Mouse (Mus musculus) C2C12 (cell line): ENCODE measurements around the gene Klf3. TPM values are rescaled to one million over a fixed set of nuclear protein-coding genes. Genes with fewer than 3 reads are reported as not detected.

Experiments
- H3K27me3 ChIP-seq: one replicate; pipeline ENCODE4 v1.6.1; 2011; ENCODE audit not compliant: control insufficient read depth, insufficient read depth, insufficient read length
- H3K36me3 ChIP-seq: one replicate; pipeline ENCODE4 v1.6.1; 2011; ENCODE audit not compliant: control insufficient read depth, insufficient read depth
- H3K4me3 ChIP-seq: one replicate; pipeline ENCODE4 v1.5.1; 2011; ENCODE audit warnings: mild to moderate bottlenecking, control low read depth; ENCODE audit not compliant: poor library complexity, insufficient read depth, severe bottlenecking
- H3K79me2 ChIP-seq: one replicate; pipeline ENCODE4 v1.6.1; 2011; ENCODE audit not compliant: control insufficient read depth, insufficient read depth
- H3K79me3 ChIP-seq: one replicate; pipeline ENCODE4 v1.6.1; 2011; ENCODE audit warnings: low read depth, control low read depth
- H3ac ChIP-seq: one replicate; pipeline ENCODE3; 2011; ENCODE audit warnings: low read depth; ENCODE audit not compliant: control insufficient read depth, insufficient read length
- CEBPB ChIP-seq: IDR thresholded peaks from one replicate; pipeline ENCODE4 v1.6.1; 2011; ENCODE audit warnings: low read depth, mild to moderate bottlenecking, control low read depth, moderate library complexity
- CTCF ChIP-seq: IDR thresholded peaks from one replicate; pipeline ENCODE4 v1.5.1; 2011; ENCODE audit not compliant: control insufficient read depth, insufficient read depth, insufficient read length
- FOSL1 ChIP-seq: IDR thresholded peaks from one replicate; pipeline ENCODE4 v1.8.0; 2011; ENCODE audit warnings: mild to moderate bottlenecking, low read length; ENCODE audit not compliant: poor library complexity, insufficient read depth, severe bottlenecking
- MAX ChIP-seq: IDR thresholded peaks from one replicate; pipeline ENCODE4 v1.6.1; 2011; ENCODE audit warnings: mild to moderate bottlenecking, control low read depth
- MYOD1 ChIP-seq: IDR thresholded peaks from one replicate; pipeline ENCODE4 v1.6.1; 2011; ENCODE audit warnings: low read depth; ENCODE audit not compliant: control insufficient read depth, insufficient read length
- MYOG ChIP-seq: IDR thresholded peaks from one replicate; pipeline ENCODE4 v1.6.1; 2011; ENCODE audit not compliant: control insufficient read depth, insufficient read length; ENCODE audit errors: extremely low read depth
- USF1 ChIP-seq: IDR thresholded peaks from one replicate; pipeline ENCODE4 v1.6.1; 2011; ENCODE audit warnings: low read depth, mild to moderate bottlenecking, control low read depth, moderate library complexity
- polyA plus RNA-seq: library from polyadenylated mRNA; unstranded; fragments of >200 nt; fragmentation: generic; extraction: Trizol; gene quantifications from one replicate; pipeline ENCODE4 v1.2.1, GENCODE M21; 2012; ENCODE audit warnings: missing spikeins

Klf3 gene
- polyA plus RNA-seq, 1 experiment, result 9.5 TPM

- no peaks in the 10 kb centered on the region for H3K79me3 ChIP-seq
- no peak for TF ChIP-seq CTCF
- no peak for TF ChIP-seq CEBPB
- TF ChIP-seq USF1, result no peak
- TF ChIP-seq MAX, result no peak
- no peak for TF ChIP-seq MYOG
- no peak overlapping the region for H3K4me3 ChIP-seq
- H3K36me3 ChIP-seq, result no peaks in the 10 kb centered on the region
- H3K79me2 ChIP-seq, result no peaks in the 10 kb centered on the region
- H3K27me3 ChIP-seq, result no peaks in the 10 kb centered on the region
- no peak overlapping the region for H3ac ChIP-seq
Measured at GRCm38 (mm10) chr5:64853421-64853820, 50.2 kb downstream of the Klf3 start.

DNA sequence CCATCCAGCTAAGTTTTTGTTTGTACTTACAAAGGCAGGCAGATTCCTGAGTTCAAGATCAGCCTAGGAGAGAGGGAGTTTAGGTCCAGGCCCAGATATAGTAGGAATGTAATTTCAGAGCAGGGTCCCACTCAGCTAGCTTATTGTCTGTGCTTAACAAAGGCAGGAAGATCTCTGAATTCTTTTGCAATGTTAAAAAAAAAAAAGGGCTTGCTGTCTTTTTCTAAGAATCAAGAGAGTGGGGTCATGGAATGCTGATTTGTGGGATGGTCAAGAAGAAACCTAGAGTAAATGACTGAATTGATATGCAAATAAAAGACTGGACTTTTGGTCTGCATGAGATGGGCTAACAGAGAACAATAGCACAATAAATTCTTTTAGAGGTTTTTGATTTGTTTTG, 52.0 kb downstream of the Klf3 start:
- Histone ChIP-seq H3K36me3 (no peaks in the 10 kb centered on the region), H3K79me2 (no peaks in the 10 kb centered on the region), H3ac (no peak overlapping the region), H3K27me3 (no peaks in the 10 kb centered on the region), H3K79me3 (no peaks in the 10 kb centered on the region), H3K4me3 (no peak overlapping the region)
- TF ChIP-seq FOSL1, result no peak
- no peak for TF ChIP-seq USF1
- TF ChIP-seq MAX, result no peak
- TF ChIP-seq MYOD1, result no peak
- TF ChIP-seq MYOG, result no peak
- no peak for TF ChIP-seq CTCF
- TF ChIP-seq CEBPB, result no peak

DNA sequence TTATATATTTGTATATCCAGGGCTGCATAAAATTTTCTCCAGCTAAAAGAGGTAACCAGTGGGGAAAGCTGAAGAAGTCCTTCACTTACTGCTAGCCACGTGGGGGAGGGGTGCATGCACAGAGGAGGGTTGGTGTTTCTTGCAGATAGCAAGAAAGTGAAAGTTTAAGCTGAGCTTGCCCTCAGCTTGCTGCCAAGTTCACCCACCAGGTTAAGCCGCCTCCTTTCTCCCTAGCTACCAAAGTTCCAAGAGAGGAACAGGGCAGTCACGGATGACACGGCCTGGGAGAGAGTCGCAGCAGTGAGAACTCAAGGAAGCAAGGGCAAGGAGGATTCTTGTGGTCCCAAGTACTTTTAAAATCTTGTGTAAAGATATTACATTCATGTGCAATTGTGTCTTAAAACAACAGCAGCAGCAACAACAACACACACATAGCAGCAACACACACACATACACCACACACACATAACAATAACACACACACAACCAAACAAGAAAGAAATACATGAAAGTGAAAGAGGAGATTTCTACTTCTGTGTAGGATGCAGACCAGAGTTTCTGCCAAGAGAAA, 57.8 kb downstream of the Klf3 start:
- Histone ChIP-seq H3K27me3 (no peaks in the 10 kb centered on the region), H3K79me3 (no peaks in the 10 kb centered on the region), H3K79me2 (no peaks in the 10 kb centered on the region), H3K4me3 (no peak overlapping the region), H3ac (no peak overlapping the region), H3K36me3 (no peaks in the 10 kb centered on the region)
- TF ChIP-seq CEBPB, result no peak

DNA sequence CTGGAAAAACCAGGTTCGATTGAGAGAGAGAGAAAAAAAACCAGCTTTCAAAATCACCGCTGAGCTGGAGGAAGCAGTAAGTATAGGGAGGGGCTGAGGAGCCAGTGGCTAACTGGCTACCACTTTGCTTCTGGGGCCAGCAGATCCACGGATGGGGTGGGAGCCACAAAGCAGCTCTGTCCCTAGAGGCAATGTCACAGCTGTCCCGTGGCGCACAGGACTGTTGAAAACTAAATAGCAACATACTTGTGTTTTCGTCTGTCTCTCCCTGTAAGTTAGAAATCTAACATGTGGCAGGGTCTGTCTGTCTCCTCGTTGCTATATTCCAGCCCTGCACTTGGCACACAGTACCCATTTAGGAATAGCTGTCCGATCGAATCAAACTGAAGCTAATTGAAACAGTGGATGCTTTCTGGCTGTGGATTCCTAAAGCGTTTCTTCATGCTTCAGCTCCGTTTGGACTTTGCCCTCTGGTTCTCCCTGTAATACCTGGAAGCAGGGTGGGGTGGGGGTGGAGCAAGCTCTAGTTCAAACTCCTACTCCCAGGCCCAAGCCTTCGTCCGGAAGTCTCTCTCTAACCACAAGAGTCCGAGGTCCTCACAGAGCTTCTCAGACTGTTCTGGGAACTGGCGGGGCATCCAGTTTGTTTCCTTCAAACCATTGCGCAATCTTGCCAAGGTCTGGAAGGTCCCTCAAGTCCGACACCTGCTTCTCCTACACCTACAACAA, 58.4 kb downstream of the Klf3 start:
- H3K27me3 ChIP-seq, result no peaks in the 10 kb centered on the region
- TF ChIP-seq MYOG (no peak), USF1 (no peak), CTCF (no peak), MAX (no peak), CEBPB (peak; percentile 79), FOSL1 (no peak)
- no peaks in the 10 kb centered on the region for H3K79me2 ChIP-seq
- no peak overlapping the region for H3K4me3 ChIP-seq
- H3K79me3 ChIP-seq, result no peaks in the 10 kb centered on the region
- H3ac ChIP-seq, result no peak overlapping the region
- no peaks in the 10 kb centered on the region for H3K36me3 ChIP-seq

DNA sequence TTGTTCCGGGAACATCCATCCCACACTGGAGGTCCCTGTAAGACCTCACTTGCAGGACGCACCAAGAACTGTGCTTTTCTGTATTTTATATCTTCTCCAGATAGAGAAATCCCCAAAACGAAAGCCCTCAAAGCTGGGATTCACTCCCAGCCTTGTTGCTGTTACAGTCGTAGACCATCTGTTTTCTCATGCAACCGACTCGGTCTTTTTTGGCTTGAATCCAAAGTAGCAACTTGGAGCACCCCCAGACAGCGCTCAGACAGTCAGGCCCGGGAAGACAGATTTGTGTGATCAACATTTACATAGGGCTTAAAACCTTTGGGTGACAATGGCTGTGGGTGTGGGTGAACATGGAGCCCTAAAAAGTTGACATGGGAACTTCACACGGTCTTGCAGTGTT, 59.1 kb downstream of the Klf3 start:
- Histone ChIP-seq H3ac (no peak overlapping the region), H3K27me3 (no peaks in the 10 kb centered on the region), H3K79me3 (no peaks in the 10 kb centered on the region)

GRCm38 (mm10) chr5:64864699-64865108, 61.5 kb downstream of the Klf3 start:
- no peaks in the 10 kb centered on the region for H3K79me3 ChIP-seq
- H3K36me3 ChIP-seq, result no peaks in the 10 kb centered on the region
- H3K27me3 ChIP-seq, result no peaks in the 10 kb centered on the region
- TF ChIP-seq CEBPB (peak; percentile 53), MYOG (no peak)
- H3K79me2 ChIP-seq, result no peaks in the 10 kb centered on the region
- no peak overlapping the region for H3K4me3 ChIP-seq
- no peak overlapping the region for H3ac ChIP-seq

More for the DNA sequence above, 59.1 kb downstream of the Klf3 start:
- TF ChIP-seq USF1, result no peak
- TF ChIP-seq FOSL1, result no peak
- no peak for TF ChIP-seq MYOD1
- no peak for TF ChIP-seq MAX
- no peak for TF ChIP-seq CEBPB
- TF ChIP-seq CTCF, result no peak
- no peak for TF ChIP-seq MYOG
- no peaks in the 10 kb centered on the region for H3K36me3 ChIP-seq
- H3K4me3 ChIP-seq, result no peak overlapping the region
- no peaks in the 10 kb centered on the region for H3K79me2 ChIP-seq
